Mouse (Mus musculus): ENCODE data around the gene Zbtb16. TPM values are rescaled to one million over a fixed set of nuclear protein-coding genes. Genes with fewer than 3 reads are reported as not detected.

The Zbtb16 gene
- polyA plus RNA-seq, 1 experiment: 4.1 TPM

- no peak for TF ChIP-seq CTCF (IDR thresholded peaks at IDR 0.05; ENCODE audit: borderline replicate concordance, control insufficient read depth, extremely low read depth, insufficient read depth, low read length, poor library complexity)
- TF ChIP-seq POLR2A (IDR thresholded peaks at IDR 0.05; ENCODE audit: control insufficient read depth, extremely low read depth, insufficient read depth, low read length, poor library complexity): no peak
- no peak for DNase-seq
- 95% methylated on average over 5 of the region's 5 CpGs for WGBS
Measured at GRCm38 (mm10) chr9:48684144-48684543, 151.9 kb downstream of the Zbtb16 start.

GRCm38 (mm10) chr9:48681193-48681592, 154.8 kb downstream of the Zbtb16 start:
- H3K4me1 ChIP-seq (replicated peaks; ENCODE audit: control insufficient read depth, insufficient read depth, low read length): no peaks in the 10 kb centered on the region
- 96% methylated on average over 8 of the region's 8 CpGs for WGBS
- DNase-seq: no peak
- H3K27me3 ChIP-seq (ENCODE audit: control insufficient read depth, insufficient read depth, low read length): no peaks in the 10 kb centered on the region
- no peaks in the 10 kb centered on the region for H3K36me3 ChIP-seq (ENCODE audit: control insufficient read depth, insufficient read depth, low read length)
- no peak overlapping the region for H3K4me3 ChIP-seq (ENCODE audit: control insufficient read depth, insufficient read depth, low read length)
- H3K27ac ChIP-seq (ENCODE audit: control insufficient read depth, insufficient read depth, low read length): no peak overlapping the region
- no peak for TF ChIP-seq POLR2A (IDR thresholded peaks at IDR 0.05; ENCODE audit: control insufficient read depth, extremely low read depth, insufficient read depth, low read length, poor library complexity)
- no peak for TF ChIP-seq CTCF (IDR thresholded peaks at IDR 0.05; ENCODE audit: borderline replicate concordance, control insufficient read depth, extremely low read depth, insufficient read depth, low read length, poor library complexity)

More at GRCm38 (mm10) chr9:48684144-48684543, 151.9 kb downstream of the Zbtb16 start:
- no peak overlapping the region for H3K27ac ChIP-seq (ENCODE audit: control insufficient read depth, insufficient read depth, low read length)
- no peak overlapping the region for H3K4me3 ChIP-seq (ENCODE audit: control insufficient read depth, insufficient read depth, low read length)
- no peaks in the 10 kb centered on the region for H3K36me3 ChIP-seq (ENCODE audit: control insufficient read depth, insufficient read depth, low read length)
- H3K4me1 ChIP-seq (replicated peaks; ENCODE audit: control insufficient read depth, insufficient read depth, low read length): no peaks in the 10 kb centered on the region
- no peaks in the 10 kb centered on the region for H3K27me3 ChIP-seq (ENCODE audit: control insufficient read depth, insufficient read depth, low read length)

GRCm38 (mm10) chr9:48678426-48679358, 157.3 kb downstream of the Zbtb16 start:
- no peak overlapping the region for H3K4me3 ChIP-seq (ENCODE audit: control insufficient read depth, insufficient read depth, low read length)
- DNase-seq: no peak
- no peaks in the 10 kb centered on the region for H3K27me3 ChIP-seq (ENCODE audit: control insufficient read depth, insufficient read depth, low read length)
- no peak overlapping the region for H3K27ac ChIP-seq (ENCODE audit: control insufficient read depth, insufficient read depth, low read length)
- WGBS: 72% methylated on average over 19 of the region's 19 CpGs
- no peaks in the 10 kb centered on the region for H3K4me1 ChIP-seq (replicated peaks; ENCODE audit: control insufficient read depth, insufficient read depth, low read length)
- no peak for TF ChIP-seq POLR2A (IDR thresholded peaks at IDR 0.05; ENCODE audit: control insufficient read depth, extremely low read depth, insufficient read depth, low read length, poor library complexity)
- H3K36me3 ChIP-seq (ENCODE audit: control insufficient read depth, insufficient read depth, low read length): no peaks in the 10 kb centered on the region

GRCm38 (mm10) chr9:48675151-48675790, 160.8 kb downstream of the Zbtb16 start:
- no peak for TF ChIP-seq CTCF (IDR thresholded peaks at IDR 0.05; ENCODE audit: borderline replicate concordance, control insufficient read depth, extremely low read depth, insufficient read depth, low read length, poor library complexity)
- TF ChIP-seq POLR2A (IDR thresholded peaks at IDR 0.05; ENCODE audit: control insufficient read depth, extremely low read depth, insufficient read depth, low read length, poor library complexity): no peak
- no peak overlapping the region for H3K4me3 ChIP-seq (ENCODE audit: control insufficient read depth, insufficient read depth, low read length)
- no peak for DNase-seq
- H3K36me3 ChIP-seq (ENCODE audit: control insufficient read depth, insufficient read depth, low read length): no peaks in the 10 kb centered on the region
- no peak overlapping the region for H3K27ac ChIP-seq (ENCODE audit: control insufficient read depth, insufficient read depth, low read length)
- no peaks in the 10 kb centered on the region for H3K27me3 ChIP-seq (ENCODE audit: control insufficient read depth, insufficient read depth, low read length)
- no peaks in the 10 kb centered on the region for H3K4me1 ChIP-seq (replicated peaks; ENCODE audit: control insufficient read depth, insufficient read depth, low read length)
- 81% methylated on average over 11 of the region's 11 CpGs for WGBS

GRCm38 (mm10) chr9:48674359-48675015, 161.5 kb downstream of the Zbtb16 start:
- Histone ChIP-seq H3K4me1 (replicated peaks; ENCODE audit: control insufficient read depth, insufficient read depth, low read length) (no peaks in the 10 kb centered on the region), H3K4me3 (ENCODE audit: control insufficient read depth, insufficient read depth, low read length) (no peak overlapping the region), H3K36me3 (ENCODE audit: control insufficient read depth, insufficient read depth, low read length) (no peaks in the 10 kb centered on the region), H3K27me3 (ENCODE audit: control insufficient read depth, insufficient read depth, low read length) (no peaks in the 10 kb centered on the region), H3K27ac (ENCODE audit: control insufficient read depth, insufficient read depth, low read length) (no peak overlapping the region)
- WGBS: 71% methylated on average over 11 of the region's 11 CpGs
- TF ChIP-seq CTCF (IDR thresholded peaks at IDR 0.05; ENCODE audit: borderline replicate concordance, control insufficient read depth, extremely low read depth, insufficient read depth, low read length, poor library complexity) (no peak), POLR2A (IDR thresholded peaks at IDR 0.05; ENCODE audit: control insufficient read depth, extremely low read depth, insufficient read depth, low read length, poor library complexity) (no peak)
- DNase-seq: no peak

GRCm38 (mm10) chr9:48673804-48674203, 162.2 kb downstream of the Zbtb16 start:
- Histone ChIP-seq H3K4me3 (ENCODE audit: control insufficient read depth, insufficient read depth, low read length) (no peak overlapping the region), H3K27ac (ENCODE audit: control insufficient read depth, insufficient read depth, low read length) (no peak overlapping the region), H3K4me1 (replicated peaks; ENCODE audit: control insufficient read depth, insufficient read depth, low read length) (no peaks in the 10 kb centered on the region), H3K27me3 (ENCODE audit: control insufficient read depth, insufficient read depth, low read length) (no peaks in the 10 kb centered on the region), H3K36me3 (ENCODE audit: control insufficient read depth, insufficient read depth, low read length) (no peaks in the 10 kb centered on the region)
- WGBS: 94% methylated on average over 5 of the region's 5 CpGs
- no peak for DNase-seq
- no peak for TF ChIP-seq POLR2A (IDR thresholded peaks at IDR 0.05; ENCODE audit: control insufficient read depth, extremely low read depth, insufficient read depth, low read length, poor library complexity)
- no peak for TF ChIP-seq CTCF (IDR thresholded peaks at IDR 0.05; ENCODE audit: borderline replicate concordance, control insufficient read depth, extremely low read depth, insufficient read depth, low read length, poor library complexity)

All from thymus, adult 2 months (tissue).